Mouse (Mus musculus): Measurements from ENCODE around the gene Mkrn2os.
"Not testable (repeated sequence)": the region's sequence is repeated elsewhere in the genome, so short reads cannot be mapped to it uniquely, and the experiment has no call there.

Mkrn2os gene

DNA sequence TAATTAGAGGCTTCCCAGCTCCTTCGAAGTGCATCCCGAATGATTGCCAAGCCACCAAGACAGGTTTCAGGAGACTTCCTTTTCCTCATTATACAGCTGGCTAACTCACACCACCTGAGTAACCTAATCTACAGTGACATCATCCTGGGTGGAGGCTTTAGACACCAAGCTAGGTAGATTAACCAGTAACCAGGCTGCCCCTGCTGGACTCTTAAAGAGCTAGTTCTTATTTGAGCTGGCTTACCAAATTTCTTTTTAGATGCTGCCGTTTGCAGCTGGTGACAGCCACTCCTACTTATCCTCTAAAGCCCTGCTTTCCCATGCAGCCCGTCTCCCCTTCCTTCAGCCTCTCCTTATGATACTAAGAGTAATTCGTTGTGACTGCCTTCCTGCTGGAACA lies at the start of gene Mkrn2os:
Mkrn2os (minus strand) TSS at position 119 of the 400 bp plus-strand sequence.
- DNase-seq = no peak

DNA sequence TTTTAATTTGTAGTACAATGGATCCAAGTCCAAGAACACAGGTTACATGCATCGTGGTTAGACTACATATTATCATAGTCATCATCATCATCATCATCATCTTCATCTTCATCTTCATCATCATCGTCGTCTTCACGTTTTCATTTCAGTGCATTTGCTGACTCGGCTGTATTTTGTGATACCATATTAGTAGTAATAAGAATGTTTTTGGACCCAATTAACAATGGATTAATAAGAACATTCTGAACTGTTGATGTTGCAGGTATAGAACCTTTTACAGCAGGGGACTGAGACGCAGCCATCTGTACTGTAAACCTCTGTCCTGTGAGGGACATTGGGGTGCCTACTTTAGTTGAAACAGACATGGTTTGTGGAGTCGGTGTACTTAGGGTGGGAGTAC lies 45.8 kb upstream of the Mkrn2os start:
- not testable (repeated sequence) for DNase-seq

DNA sequence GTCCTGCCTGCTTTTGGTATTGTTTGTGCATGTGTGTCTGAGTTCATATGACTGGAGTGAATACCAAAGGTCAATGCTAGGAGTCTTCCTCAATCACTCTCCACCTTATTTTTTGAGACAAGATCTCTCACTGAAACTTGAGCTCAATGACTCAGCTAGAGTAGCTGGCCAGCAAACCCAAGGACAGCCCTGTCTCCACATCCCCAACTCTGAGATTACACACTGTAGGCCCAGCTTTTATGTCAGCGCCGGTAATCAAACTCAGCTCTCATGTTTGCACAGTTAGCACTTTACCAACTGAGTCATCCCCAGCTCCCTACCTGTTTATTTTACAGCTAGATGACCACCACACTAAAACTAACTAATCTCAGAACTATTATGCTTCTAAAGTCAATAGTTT lies 41.6 kb upstream of the Mkrn2os start:
- no peak for DNase-seq

DNA sequence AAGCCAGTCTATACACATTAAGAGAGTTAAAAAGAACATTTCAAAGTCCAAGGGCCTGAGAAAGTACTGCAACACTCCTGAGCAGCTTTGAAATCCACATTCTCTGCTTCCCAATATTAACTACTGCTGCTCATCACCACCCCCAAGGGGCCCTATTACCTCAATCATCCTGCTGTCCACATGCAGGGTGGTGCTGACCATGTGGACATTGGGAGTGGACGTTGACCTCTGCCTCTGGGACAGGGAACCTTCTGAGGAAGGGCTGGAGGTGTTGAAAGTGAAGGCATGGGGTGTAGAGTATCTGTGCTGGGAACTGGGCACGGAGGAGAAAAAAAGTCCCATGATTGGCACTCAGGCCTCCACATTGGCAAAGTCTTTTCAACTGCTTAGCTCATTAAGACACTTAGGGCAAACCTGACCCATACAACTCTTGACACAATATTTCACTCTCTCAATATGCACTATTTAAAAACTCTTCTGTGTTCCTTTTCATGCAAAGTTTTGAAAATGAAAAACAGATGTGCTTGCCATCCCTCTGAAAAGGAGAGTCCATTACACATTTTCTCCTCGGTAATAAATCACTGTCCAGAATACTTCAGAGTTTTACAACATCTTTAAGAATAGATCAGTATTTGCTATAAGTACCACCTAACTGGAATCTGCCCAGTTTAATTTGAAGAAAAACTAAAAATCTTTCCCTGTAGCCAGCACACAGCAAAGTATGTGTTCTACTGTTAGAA lies 38.9 kb upstream of the Mkrn2os start:
- DNase-seq = no peak

DNA sequence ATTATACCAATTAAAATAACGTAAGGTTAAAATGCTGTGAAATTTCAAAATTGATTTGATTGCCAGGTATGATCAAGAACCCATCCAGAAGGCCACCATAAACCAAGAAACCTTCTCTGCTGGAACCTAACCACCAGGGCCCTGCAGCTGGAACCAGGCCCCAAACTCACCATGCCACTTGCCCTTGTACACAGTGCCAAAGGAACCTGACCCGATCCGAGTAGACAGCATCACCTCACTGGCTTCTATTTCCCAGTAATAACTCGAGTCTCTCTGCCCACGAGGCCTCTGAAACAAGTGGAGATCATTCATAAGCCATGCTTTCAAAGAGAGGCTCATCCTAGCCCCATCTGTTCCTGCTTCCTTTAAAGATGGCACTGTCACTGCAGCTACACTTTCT lies 33.7 kb upstream of the Mkrn2os start:
- DNase-seq = no peak

DNA sequence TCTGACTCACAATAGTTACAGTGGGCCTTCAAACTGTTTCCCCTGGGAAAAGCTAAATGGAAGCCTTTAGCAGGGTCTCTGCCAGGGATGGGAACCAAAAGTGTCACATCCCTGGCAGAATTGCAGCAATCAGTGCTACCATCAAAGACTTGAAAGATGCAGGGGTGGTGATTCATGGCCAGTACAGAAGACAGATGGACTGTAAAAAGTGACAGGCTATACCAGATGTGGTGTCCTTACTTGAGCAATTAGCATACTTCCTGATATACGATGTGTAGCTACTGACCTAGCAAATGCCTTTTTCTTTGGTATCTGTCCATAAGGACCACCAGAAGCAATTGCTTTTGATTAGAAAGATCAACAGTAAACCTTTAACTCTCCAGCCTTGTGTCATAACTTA lies 28.6 kb upstream of the Mkrn2os start:
- DNase-seq = no peak

DNA sequence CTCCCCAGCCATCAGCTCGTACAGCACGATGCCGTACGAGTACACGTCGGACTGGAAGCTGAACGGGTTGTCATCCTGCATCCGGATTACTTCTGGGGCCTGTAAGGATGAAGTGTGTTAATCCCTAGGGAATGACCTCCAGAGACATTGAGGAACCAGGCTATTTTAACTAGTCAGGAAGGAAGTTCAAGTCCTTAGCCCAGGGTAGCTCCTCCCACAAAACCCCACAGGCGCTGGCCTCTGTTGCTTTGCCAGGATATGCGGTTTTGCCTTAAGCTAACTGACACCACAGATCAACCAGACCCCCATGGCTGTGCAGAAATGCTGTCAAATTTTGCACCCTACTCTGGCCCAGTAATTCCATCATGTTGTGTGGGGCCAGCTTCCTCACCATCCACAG lies 27.4 kb upstream of the Mkrn2os start:
- DNase-seq = no peak

DNA sequence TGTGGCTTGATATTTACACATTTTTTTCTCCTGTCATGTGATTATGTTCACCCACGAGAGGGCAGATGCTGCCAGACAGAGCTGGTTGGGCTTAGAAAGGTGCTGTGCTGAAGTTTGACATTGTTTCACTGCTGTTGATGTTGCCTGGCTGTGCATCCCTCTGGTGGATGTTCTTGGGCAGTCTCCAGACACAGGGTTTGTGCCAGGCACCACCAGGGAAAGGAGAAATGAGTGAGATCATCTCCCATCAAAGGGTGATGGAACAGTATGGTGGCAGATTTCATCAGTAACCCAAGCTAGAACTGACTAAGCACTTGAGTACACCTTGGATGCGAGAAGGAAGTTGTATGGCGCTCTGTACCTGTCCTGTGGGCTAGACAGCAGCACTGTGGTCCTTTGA lies 23.6 kb upstream of the Mkrn2os start:
- DNase-seq = no peak

DNA sequence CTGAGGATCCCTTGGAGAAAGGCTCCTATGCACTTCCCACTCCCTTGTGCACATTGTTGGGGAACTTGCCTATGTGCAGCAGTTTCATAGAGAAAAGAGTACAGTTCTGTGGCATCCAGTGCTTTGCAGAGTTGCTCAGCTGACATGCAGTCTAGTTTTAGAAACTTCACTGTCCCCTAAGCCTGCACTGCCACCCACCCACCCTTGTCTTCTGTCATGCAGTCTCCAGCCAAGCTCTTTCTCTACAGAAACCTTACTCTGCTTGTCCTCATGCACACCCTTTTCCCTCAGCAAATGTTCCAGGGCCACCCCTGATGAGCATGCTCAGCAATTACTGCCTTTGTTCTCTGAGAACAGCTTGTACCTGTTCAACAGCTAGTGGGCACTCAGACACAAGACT lies 21.4 kb upstream of the Mkrn2os start:
- no peak for DNase-seq

DNA sequence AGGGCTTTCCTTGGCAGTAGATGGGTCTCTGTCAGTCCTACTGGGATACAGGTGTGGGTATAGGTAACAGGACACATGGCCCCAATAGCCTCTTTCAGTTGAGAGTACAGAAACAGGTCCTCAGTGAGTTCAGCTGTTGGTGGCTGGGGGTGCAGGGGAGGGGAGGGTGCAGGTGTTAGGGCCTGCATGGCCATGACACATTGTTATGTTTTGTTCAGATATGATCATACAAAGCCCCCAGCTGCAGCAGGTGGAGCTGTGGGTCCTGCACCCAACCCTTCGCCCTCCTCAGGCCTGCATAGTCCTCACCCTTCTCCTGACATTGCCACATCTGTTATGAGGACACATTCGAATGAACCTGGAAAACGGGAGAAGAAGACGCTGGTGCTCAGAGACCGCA lies 17.9 kb upstream of the Mkrn2os start:
- no peak for DNase-seq

DNA sequence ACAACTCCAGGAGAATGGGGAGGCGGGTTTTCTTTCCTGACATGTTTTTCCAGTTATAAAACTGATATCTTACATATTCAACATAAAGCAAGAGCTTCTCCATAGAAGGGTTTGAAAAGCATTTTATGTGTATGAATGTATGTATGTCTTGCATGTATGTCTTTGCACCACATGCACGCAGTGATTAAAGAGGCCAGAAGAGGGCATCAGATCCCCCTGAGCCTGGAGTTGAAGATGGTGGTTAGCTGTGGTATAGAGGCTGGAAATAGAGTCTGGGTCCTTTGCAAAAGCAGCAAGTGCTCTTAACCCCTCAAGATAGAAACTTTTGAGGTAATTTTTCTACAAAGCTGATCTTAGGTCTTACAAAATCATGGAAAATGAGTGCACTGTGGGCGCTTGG lies 16.7 kb upstream of the Mkrn2os start:
- no peak for DNase-seq

DNA sequence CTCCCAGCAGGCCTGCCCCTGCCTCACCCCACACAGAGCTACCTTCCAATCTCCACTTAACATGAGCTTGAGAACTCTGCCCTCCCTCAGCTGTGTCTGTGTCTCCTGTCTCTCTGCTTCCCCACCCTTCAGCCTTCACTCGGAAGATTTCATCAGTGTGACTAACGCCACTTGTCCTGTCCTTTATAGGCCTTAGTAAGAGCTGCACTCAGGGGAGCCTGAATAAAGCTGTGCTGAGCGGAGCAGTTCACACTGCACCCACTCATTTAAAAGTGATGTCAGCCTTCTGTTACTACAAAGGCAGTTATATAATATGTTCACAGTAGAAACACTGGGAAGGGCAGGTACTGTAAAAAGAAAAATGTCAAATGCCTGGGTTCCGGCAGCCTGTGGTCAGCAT lies 15.1 kb upstream of the Mkrn2os start:
- no peak for DNase-seq

DNA sequence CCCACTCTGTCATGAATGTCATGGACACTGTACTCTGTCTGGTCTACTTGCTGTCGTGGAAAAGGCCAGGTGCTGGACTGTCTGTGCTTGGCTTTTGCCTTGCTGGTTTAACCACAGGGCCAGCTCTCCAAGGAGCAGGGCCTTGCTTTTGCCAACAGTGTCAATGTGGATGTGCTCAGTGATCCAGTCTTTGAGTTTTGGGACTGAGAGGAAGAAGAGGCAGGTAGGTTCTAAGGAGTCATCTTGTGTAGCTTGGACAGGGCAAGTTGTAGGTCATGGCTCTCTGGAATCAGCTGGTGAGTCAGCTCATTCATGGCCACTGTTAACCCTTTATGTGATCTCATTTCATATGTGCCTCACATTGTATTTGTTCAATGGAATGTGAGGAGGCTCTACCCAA lies 14.1 kb upstream of the Mkrn2os start:
- DNase-seq = no peak

DNA sequence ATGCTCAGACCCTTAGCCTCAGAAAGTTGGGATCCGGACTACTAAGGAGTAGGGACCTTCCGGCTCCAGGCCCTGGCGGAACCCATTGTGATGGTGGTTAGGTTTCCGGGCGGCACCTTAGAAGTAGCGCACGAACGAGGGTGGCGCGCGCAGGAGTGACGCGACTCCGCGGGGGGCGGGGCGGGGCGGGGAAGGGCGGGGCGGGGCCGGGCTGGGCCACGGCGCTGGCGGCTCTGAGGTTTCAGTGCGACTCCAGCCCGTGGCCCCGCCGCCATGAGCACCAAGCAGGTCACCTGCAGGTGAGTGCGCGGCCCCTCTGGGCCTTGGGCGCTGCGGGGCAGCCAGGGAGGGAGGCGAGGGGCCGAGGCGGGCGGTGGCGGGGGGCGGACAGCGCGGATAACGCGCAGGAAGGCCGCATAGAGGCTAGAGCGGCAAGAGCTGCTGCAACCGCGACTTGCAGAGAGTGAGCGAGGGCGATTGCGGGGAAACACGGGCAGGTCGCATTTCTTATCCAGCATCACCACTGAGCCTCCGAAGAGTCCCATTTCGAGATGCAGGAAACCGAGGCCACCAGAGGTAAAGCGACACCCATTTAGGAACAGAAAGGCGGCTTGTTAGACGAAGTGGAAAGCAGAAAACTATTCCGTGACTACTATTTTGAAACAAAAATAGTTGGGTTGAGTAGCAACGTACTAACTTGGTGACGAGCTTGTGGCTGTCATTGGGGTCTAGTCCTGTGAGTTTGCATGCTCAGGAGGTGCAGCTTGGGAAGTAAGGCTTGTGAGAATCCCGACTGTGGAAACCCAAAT lies 9.5 kb upstream of the Mkrn2os start, which contains the start of gene Mkrn2:
Mkrn2 (plus strand) TSS at position 188 of the 809 bp plus-strand sequence.
- DNase-seq = peak; percentile 69 to 79

DNA sequence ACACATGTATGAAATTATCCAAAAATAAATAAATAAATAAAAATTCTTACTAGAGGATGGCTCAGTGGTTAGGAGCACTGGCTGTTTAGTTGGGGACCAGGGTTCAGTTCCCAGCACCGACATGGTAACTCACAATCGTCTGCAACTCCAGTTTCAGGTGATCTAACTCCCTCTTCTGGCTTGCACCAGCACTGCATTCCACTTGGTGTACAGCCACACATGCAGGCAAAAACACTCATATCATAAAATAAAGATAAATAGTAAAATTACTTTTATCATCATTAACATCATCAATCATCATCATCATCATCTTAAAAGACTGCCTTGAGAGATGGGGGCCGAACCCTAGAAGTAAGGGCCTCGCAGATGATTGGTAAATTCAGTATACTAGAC lies 8.9 kb upstream of the Mkrn2os start:
- no peak for DNase-seq

DNA sequence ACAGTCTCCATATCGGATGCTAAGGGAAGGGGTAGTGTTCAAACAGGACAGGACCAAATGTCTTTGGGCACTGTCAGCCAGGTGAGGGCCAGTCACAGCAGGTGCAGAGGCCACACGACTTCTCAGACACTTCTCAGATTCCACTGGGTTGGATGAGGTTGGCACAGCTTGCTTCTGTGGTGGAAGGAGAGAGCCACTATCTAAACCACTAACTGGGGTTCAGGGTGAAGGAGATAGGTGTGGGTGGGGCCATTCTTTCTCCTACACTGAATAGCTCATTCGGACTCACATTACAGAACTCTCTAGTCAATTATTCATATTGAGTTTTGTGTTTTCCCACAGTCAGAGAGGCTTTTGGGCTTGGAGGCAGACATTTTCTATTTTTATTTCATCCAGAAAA lies 3.3 kb upstream of the Mkrn2os start:
- DNase-seq = no peak

DNA sequence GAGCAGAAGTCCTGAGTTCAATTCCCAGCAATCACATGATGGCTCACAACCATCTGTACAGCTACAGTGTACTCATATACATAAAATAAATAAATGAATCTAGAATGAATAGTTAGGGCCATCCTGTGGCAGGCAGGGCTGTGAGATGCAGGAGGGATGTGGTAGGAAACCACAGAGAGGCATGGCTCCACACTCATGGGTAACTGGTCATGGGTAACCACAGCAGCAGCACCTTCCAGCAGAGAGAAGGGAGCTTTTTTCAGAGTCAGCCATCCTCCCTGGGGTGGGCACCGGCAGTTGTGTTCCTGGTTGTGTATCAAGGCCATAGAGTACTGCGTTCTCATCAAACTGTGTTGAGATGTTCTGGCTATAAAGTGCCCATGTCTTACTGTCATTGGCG lies 2.1 kb upstream of the Mkrn2os start:
- peak; percentile 14 to 19 for DNase-seq

DNA sequence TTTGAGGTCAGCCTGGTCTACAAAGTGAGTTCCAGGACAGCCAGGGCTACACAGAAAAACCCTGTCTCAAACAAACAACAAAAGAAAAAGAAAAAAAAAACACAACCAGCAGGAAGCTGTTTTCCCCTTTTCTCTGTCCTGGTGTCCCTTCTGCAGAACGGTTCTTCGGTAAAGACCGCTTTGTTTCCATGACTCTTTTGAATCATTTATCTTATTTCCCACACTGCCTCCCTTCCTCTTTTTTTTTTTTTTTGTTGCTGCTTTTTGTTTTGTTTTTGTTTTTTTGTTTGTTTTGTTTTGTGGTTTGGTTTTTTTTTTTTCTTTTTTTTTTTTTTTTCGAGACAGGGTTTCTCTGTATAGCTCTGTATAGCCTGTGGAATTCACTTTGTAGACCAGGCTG lies 876 bp upstream of the Mkrn2os start:
- no peak for DNase-seq

DNA sequence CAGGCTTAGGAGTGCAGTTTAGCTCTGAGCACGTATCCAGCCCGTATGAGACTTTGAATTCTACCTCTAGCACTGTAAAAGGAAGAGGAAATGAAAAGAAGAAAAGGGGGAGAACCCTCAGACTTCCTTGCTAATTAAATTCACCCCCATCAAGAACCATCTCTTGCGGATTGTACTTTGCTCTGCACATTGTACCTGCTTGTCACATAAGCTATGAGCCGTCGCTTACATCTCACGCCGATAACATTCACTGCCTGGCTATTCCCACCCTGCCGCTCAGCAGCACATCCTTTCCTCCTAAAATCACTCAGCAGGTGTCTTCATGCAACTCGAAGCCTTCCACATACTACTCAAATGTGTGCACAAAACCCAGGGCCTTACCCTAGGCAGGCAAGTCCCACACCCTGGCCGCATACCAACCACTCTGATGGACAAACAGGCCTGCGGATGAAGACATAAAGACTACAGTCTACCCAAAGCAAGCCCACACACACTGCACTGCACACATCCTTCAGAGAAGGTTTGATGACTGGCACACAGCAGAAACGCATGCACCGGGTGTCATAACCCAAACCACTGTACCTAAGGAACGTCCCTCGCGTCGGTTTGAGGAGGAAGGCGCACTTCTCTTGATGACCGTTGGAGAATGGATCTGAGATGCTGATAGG lies 550 bp downstream of the Mkrn2os start:
- no peak for DNase-seq

DNA sequence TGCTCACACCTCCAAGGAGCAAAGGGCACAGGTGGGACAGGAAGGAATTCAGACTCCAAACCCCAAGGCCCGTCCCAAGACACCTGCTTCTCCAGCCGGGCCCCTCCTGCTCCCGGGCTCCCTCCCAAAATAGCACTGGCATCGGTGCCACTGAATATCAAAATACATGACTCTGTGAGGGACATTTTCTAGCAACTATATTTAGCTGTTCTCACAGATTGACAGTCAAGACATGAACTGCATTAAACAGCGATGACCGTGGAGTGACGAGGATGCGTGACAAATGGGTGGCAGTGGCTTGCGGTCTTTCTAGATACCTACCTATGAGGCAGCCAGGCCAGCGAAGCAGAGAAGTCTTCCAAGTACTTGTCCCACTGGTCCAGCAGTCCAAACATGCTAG lies 6.1 kb downstream of the Mkrn2os start:
- no peak for DNase-seq

DNA sequence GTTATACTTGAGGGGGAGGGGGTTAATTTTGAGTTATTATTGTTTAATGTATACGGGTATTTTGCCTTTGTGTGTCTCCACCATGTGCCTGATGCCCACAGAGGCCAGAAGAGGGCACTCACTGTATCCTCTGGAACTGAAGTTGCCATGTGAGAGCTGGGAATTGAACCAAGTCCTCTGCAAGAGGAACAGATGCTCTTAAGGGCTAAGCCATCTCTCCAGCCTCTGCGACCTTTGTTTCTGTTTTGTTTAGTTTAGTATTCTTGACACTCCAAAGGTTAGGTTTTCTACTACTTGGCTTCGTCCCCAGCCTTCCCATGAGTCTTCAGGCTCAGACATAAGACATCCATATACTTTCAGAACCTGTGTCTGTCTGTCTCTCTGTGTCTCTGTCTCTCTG lies 8.2 kb downstream of the Mkrn2os start:
- DNase-seq = no peak

DNA sequence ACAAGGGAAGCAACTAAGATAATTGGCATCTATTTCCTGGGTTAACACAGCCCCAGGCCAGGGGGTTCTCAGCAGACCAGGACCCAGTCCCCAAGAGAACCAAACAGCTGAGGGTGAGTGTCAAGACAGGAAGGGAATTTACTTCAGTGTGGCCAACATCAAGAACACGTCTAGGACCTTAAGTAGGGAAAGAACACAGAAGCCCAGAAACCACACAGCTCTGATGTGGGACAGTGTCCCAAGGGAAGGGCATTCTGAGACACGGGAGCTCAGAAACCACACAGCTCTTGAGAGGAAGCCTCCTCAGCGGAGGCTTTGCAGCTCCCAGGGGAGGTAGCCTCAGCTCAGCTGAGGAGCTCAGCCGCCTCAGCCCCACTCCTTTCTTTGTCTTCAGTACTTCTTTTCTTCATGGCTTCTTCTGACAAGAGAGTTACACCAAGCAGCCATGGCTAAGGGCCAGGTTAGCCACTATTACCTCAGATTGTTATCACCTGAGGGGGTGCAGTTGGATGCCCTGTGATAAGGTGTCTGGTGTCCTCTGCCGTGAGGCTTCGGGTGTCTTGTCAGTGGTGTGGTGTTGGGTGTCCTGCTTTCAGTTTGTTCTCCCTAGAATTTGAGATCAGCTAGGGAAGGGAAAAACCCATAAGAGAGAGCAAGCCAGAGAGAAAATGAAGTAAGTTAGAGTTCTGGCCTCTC lies 8.8 kb downstream of the Mkrn2os start:
- no peak for DNase-seq

Measured in spleen, adult 18-20 months (tissue).